Mouse (Mus musculus): ENCODE data around the gene Ptf1a.

DNA sequence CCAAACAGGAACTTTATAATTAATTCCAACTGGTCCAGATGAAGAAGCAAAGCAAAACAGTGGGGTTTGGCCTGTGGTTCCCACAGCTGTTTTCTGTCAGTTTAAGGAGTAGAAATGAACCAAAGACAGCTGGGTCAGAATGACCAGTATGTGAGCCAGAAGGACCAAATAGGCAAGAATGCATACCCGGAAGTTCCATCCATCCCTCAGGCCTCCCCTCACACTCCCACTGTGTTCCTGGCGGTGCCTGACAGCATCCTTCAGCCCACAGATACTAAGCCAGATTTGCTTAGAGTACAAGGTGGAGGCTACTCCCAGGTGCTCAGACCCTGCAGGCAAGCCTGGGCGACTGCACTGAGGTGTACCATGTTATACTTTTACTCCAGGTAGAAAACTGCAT is 38.9 kb upstream of the Ptf1a start:
- TF ChIP-seq POLR2A (IDR thresholded peaks at IDR 0.05; ENCODE audit: insufficient read length, low read depth) (no peak), POLR2AphosphoS2 (IDR thresholded peaks at IDR 0.05; ENCODE audit: insufficient read length, low read depth) (no peak), CEBPB (IDR thresholded peaks at IDR 0.05; ENCODE audit: insufficient read depth, poor library complexity, severe bottlenecking) (no peak), USF1 (IDR thresholded peaks at IDR 0.05; ENCODE audit: low read depth) (no peak), MYOG (IDR thresholded peaks at IDR 0.05; ENCODE audit: control insufficient read depth in 1 of 3, insufficient read depth in 1 of 3, insufficient read length in 2 of 3, low read depth in 2 of 3) (no peak), TCF12 (IDR thresholded peaks at IDR 0.05; ENCODE audit: insufficient read depth, poor library complexity, severe bottlenecking) (no peak), MAX (IDR thresholded peaks at IDR 0.05; ENCODE audit: low read depth) (no peak)
